Mouse (Mus musculus) limb, embryonic 11.5 days (tissue): ENCODE measurements at regions not wholly inside any gene's neighbourhood (a gene's known extent, or its start where the extent isn't known, plus 50 kb on each side); places are given as distances from the start of the nearest gene placed in this dataset.

ENCODE experiments used
- ATAC-seq: fragments of 200-750 bp; cut with Nextera tagmentation; 2 replicates; pipeline ENCODE4 v1.8.0; 2017; ENCODE audit warnings: low read depth; ENCODE audit not compliant: insufficient number of reproducible peaks, low FRiP score, low TSS enrichment
- DNase-seq: peaks from one replicate; pipeline ENCODE4 v3.0.0-alpha.2; 2015; ENCODE audit warnings: low spot score
- H3K27ac ChIP-seq: fragments of 300-500 bp; sonication (generic); replicated peaks from 2 replicates; pipeline ENCODE4 v1.5.1; 2014; ENCODE audit warnings: low read depth, mild to moderate bottlenecking, low read length
- H3K27me3 ChIP-seq: fragments of 300-500 bp; sonication (generic); 2 replicates; pipeline ENCODE4 v1.6.1; 2014; ENCODE audit warnings: mild to moderate bottlenecking, low read length, mixed read lengths; ENCODE audit not compliant: control insufficient read depth, insufficient read depth
- H3K36me3 ChIP-seq: fragments of 300-500 bp; sonication (generic); 2 replicates; pipeline ENCODE4 v1.6.1; 2014; ENCODE audit warnings: mild to moderate bottlenecking, low read length, moderate library complexity, mixed read lengths; ENCODE audit not compliant: control insufficient read depth, insufficient read depth
- H3K4me1 ChIP-seq: fragments of 300-500 bp; sonication (generic); 2 replicates; pipeline ENCODE4 v1.6.1; 2014; ENCODE audit warnings: low read length, mixed read lengths; ENCODE audit not compliant: control insufficient read depth, insufficient read depth
- H3K4me2 ChIP-seq: fragments of 300-500 bp; sonication (generic); 2 replicates; pipeline ENCODE4 v1.6.1; 2014; ENCODE audit warnings: low read depth, mild to moderate bottlenecking, moderate library complexity; ENCODE audit not compliant: severe bottlenecking
- H3K4me3 ChIP-seq: fragments of 300-500 bp; sonication (generic); 2 replicates; pipeline ENCODE4 v1.5.1; 2014; ENCODE audit warnings: low read depth, low read length
- H3K9ac ChIP-seq: fragments of 300-500 bp; sonication (generic); 2 replicates; pipeline ENCODE4 v1.6.1; 2014; ENCODE audit warnings: mild to moderate bottlenecking, low read length
- H3K9me3 ChIP-seq: fragments of 300-500 bp; sonication (generic); 2 replicates; pipeline ENCODE4 v1.6.1; 2016; ENCODE audit warnings: low read length; ENCODE audit not compliant: control insufficient read depth
- WGBS: fragments of 180-500 bp; shearing (Covaris S2); extraction: QIAGEN DNeasy Blood & Tissue Kit; methylation state at CpG from one replicate; pipeline ENCODE4 v1.1.7; 2014; 5-methylcytosine and 5-hydroxymethylcytosine counted together

GRCm38 (mm10) chr9:63816540-63816939 lies 58.7 kb upstream of the Smad3 start:
- Histone ChIP-seq H3K9me3 (no peaks in the 10 kb centered on the region; the same call in 1 of the 2 replicates), H3K36me3 (no peaks in the 10 kb centered on the region), H3K27me3 (no peaks in the 10 kb centered on the region), H3K9ac (no peak overlapping the region), H3K4me2 (no peak overlapping the region), H3K27ac (no peak overlapping the region), H3K4me3 (no peak overlapping the region), H3K4me1 (no peaks in the 10 kb centered on the region)
- ATAC-seq: no peak
- WGBS: 70% methylated on average over 2 of the region's 2 CpGs
- no peak for DNase-seq

- no peak overlapping the region for H3K4me3 ChIP-seq
- no peak for ATAC-seq
- 63% methylated on average over 3 of the region's 3 CpGs for WGBS
- H3K36me3 ChIP-seq: no peaks in the 10 kb centered on the region
- no peak overlapping the region for H3K27ac ChIP-seq
- no peak overlapping the region for H3K9ac ChIP-seq
- no peaks in the 10 kb centered on the region for H3K9me3 ChIP-seq
- no peak for DNase-seq
- no peaks in the 10 kb centered on the region for H3K27me3 ChIP-seq
- H3K4me2 ChIP-seq: no peak overlapping the region
- H3K4me1 ChIP-seq: no peaks in the 10 kb centered on the region; the same call in 1 of the 2 replicates
Measured at GRCm38 (mm10) chr9:63809901-63810587, 52.2 kb upstream of the Smad3 start.
